Mouse (Mus musculus): ENCODE measurements around the gene Ubqln4.

GRCm38 (mm10) chr3:88569093-88569492 lies 15.5 kb downstream of the Ubqln4 start:
- TF ChIP-seq CTCF (IDR thresholded peaks at IDR 0.05; ENCODE audit: control insufficient read depth, insufficient read depth, insufficient read length), result no peak
- no peak for TF ChIP-seq MAX (IDR thresholded peaks at IDR 0.05)
- no peak for TF ChIP-seq MYOD1 (IDR thresholded peaks at IDR 0.05; ENCODE audit: control insufficient read depth, insufficient read length, low read depth)

All from C2C12 (cell line).